Mouse (Mus musculus) bone marrow, adult 2 months (tissue): ENCODE measurements at regions not wholly inside any gene's neighbourhood (a gene's known extent, or its start where the extent isn't known, plus 50 kb on each side); places are given as distances from the start of the nearest gene placed in this dataset.

Experiments
- CTCF ChIP-seq: fragments of 200-500 bp; IDR thresholded peaks from 2 replicates; pipeline ENCODE4 v1.5.1; 2011; ENCODE audit warnings: low read length, control low read depth; ENCODE audit not compliant: control insufficient read depth, insufficient read depth
- POLR2A ChIP-seq: fragments of 200-500 bp; IDR thresholded peaks from 2 replicates; pipeline ENCODE4 v1.6.1; 2011; ENCODE audit warnings: low read depth, mild to moderate bottlenecking, control low read depth, low read length, borderline replicate concordance; ENCODE audit not compliant: control insufficient read depth

GRCm38 (mm10) chr6:69914781-69915180 is 877.3 kb downstream of the Rpia start:
- TF ChIP-seq POLR2A (no peak), CTCF (no peak)
